Mouse (Mus musculus) MEL (cell line): ENCODE measurements around the gene Cbx4. TPM values are rescaled to one million over a fixed set of nuclear protein-coding genes. Genes with fewer than 3 reads are reported as not detected.

Source experiments
- DNase-seq: peaks from one replicate; pipeline ENCODE4 v3.0.0; 2011; ENCODE audit warnings: low read depth, low spot score
- H3K27ac ChIP-seq: 2 replicates; pipeline ENCODE4 v1.5.1; 2012; ENCODE audit warnings: low read depth, mild to moderate bottlenecking, control low read depth, low read length, moderate library complexity; ENCODE audit not compliant: control insufficient read depth
- H3K27me3 ChIP-seq, 2 experiments: fragments of 150-350 bp in 1 of 2; sonication (generic) in 1 of 2; 2 replicates each; pipeline ENCODE4 v1.6.1; 2012; ENCODE audit warnings: low read length in 2 of 2, mild to moderate bottlenecking in 2 of 2, improper control_type of control experiment in 1 of 2, moderate library complexity in 1 of 2; ENCODE audit not compliant: insufficient read depth in 2 of 2, control insufficient read depth in 1 of 2
- H3K36me3 ChIP-seq, 2 experiments: 2 replicates each; pipeline ENCODE4 v1.6.1; 2012 to 2014; ENCODE audit warnings: low read length in 2 of 2, improper control_type of control experiment in 1 of 2, inconsistent platforms in 1 of 2, mild to moderate bottlenecking in 1 of 2; ENCODE audit not compliant: insufficient read depth in 2 of 2, control insufficient read depth in 1 of 2
- H3K4me1 ChIP-seq, 2 experiments: fragments of 150-350 bp in 1 of 2; sonication (generic) in 1 of 2; 2 replicates each; pipeline ENCODE4 v1.6.1; 2012; ENCODE audit warnings: low read length in 2 of 2, improper control_type of control experiment in 1 of 2, mild to moderate bottlenecking in 1 of 2; ENCODE audit not compliant: insufficient read depth in 2 of 2, control insufficient read depth in 1 of 2
- H3K4me3 ChIP-seq, 2 experiments: fragments of 150-350 bp in 1 of 2; sonication (generic) in 1 of 2; 2 replicates each; pipeline ENCODE4 v1.5.1; 2012; ENCODE audit warnings: low read depth in 2 of 2, low read length in 2 of 2, mild to moderate bottlenecking in 2 of 2, moderate library complexity in 2 of 2, control low read depth in 1 of 2, improper control_type of control experiment in 1 of 2; ENCODE audit not compliant: control insufficient read depth in 1 of 2, insufficient read depth in 1 of 2
- H3K79me2 ChIP-seq: 2 replicates; pipeline ENCODE4 v1.6.1; 2012; ENCODE audit warnings: mild to moderate bottlenecking, low read length, moderate library complexity; ENCODE audit not compliant: control insufficient read depth, poor library complexity, insufficient read depth
- H3K9ac ChIP-seq: 2 replicates; pipeline ENCODE4 v1.6.1; 2012; ENCODE audit warnings: low read depth, mild to moderate bottlenecking, control low read depth, low read length, moderate library complexity; ENCODE audit not compliant: control insufficient read depth, poor library complexity, severe bottlenecking
- H3K9me3 ChIP-seq: fragments of 150-350 bp; sonication (generic); replicated peaks from 2 replicates; pipeline ENCODE4 v1.6.1; 2012; ENCODE audit warnings: mild to moderate bottlenecking, low read length, improper control_type of control experiment, moderate library complexity; ENCODE audit not compliant: insufficient read depth
- BHLHE40 ChIP-seq: IDR thresholded peaks from 2 replicates; pipeline ENCODE4 v1.6.1; 2012; ENCODE audit warnings: low read depth, mild to moderate bottlenecking, inconsistent platforms, low read length, improper control_type of control experiment, borderline replicate concordance
- ETS1 ChIP-seq: IDR thresholded peaks from 2 replicates; pipeline ENCODE4 v1.6.1; 2012; ENCODE audit warnings: low read depth, mild to moderate bottlenecking, inconsistent platforms, low read length, improper control_type of control experiment, moderate library complexity
- JUND ChIP-seq: IDR thresholded peaks from 2 replicates; pipeline ENCODE4 v1.6.1; 2011; ENCODE audit warnings: low read depth, mild to moderate bottlenecking, improper control_type of control experiment, low read length
- MAZ ChIP-seq: IDR thresholded peaks from 2 replicates; pipeline ENCODE4 v1.6.1; 2012; ENCODE audit warnings: low read depth, mild to moderate bottlenecking, inconsistent platforms, low read length, improper control_type of control experiment
- MEF2A ChIP-seq: IDR thresholded peaks from 2 replicates; pipeline ENCODE4 v1.6.1; 2014; ENCODE audit warnings: low read depth, mild to moderate bottlenecking, inconsistent platforms, low read length, improper control_type of control experiment; ENCODE audit not compliant: poor library complexity, insufficient replicate concordance, severe bottlenecking; ENCODE audit errors: extremely low read depth
- MXI1 ChIP-seq: IDR thresholded peaks from 2 replicates; pipeline ENCODE4 v1.6.1; 2011; ENCODE audit warnings: mild to moderate bottlenecking, low read depth, low read length, improper control_type of control experiment
- NRF1 ChIP-seq: IDR thresholded peaks from 2 replicates; pipeline ENCODE4 v1.6.1; 2014; ENCODE audit warnings: low read depth, mild to moderate bottlenecking, inconsistent platforms, low read length, improper control_type of control experiment, moderate library complexity; ENCODE audit not compliant: poor library complexity, insufficient read depth, severe bottlenecking
- RCOR1 ChIP-seq: IDR thresholded peaks from 2 replicates; pipeline ENCODE4 v1.6.1; 2012; ENCODE audit warnings: low read depth, mild to moderate bottlenecking, inconsistent platforms, low read length, improper control_type of control experiment
- TAL1 ChIP-seq: IDR thresholded peaks from 2 replicates; pipeline ENCODE4 v1.6.1; 2012; ENCODE audit warnings: mild to moderate bottlenecking, inconsistent platforms, low read length, moderate library complexity, mixed read lengths
- TBP ChIP-seq: IDR thresholded peaks from 2 replicates; pipeline ENCODE4 v1.8.0; 2011; ENCODE audit warnings: low read depth, low read length, improper control_type of control experiment
- USF2 ChIP-seq, 2 experiments: IDR thresholded peaks; 2 replicates each; pipeline ENCODE4 v1.6.1; 2011 to 2012; ENCODE audit warnings: improper control_type of control experiment in 2 of 2, low read length in 2 of 2, borderline replicate concordance in 1 of 2, inconsistent platforms in 1 of 2, low read depth in 1 of 2, mild to moderate bottlenecking in 1 of 2; ENCODE audit not compliant: insufficient read depth in 1 of 2
- ZC3H11A ChIP-seq: IDR thresholded peaks from 2 replicates; pipeline ENCODE4 v1.6.1; 2012; ENCODE audit warnings: low read depth, mild to moderate bottlenecking, inconsistent platforms, low read length, improper control_type of control experiment
- ZKSCAN1 ChIP-seq: IDR thresholded peaks from 2 replicates; pipeline ENCODE4 v1.6.1; 2012; ENCODE audit warnings: low read depth, mild to moderate bottlenecking, inconsistent platforms, low read length, improper control_type of control experiment, moderate library complexity
- polyA plus RNA-seq, 2 experiments: library from polyadenylated mRNA; stranded (reverse) in 1 of 2; unstranded in 1 of 2; fragments of >175 nt in 1 of 2; fragments of >200 nt in 1 of 2; gene quantifications; 2 replicates each; pipeline versions ENCODE4 v1.2.1 to v1.2.4; 2012; ENCODE audit warnings: low replicate concordance in 2 of 2, low read depth in 1 of 2; ENCODE audit not compliant: insufficient read length in 2 of 2, insufficient read depth in 1 of 2, missing spikeins in 1 of 2
- total RNA-seq: library from RNA; depleted of rRNA; stranded (reverse); fragments of 300-350 nt; gene quantifications from 2 replicates; pipeline ENCODE4 v1.2.3, GENCODE M21; 2012

Gene Cbx4
- total and polyA plus RNA-seq, 3 experiments: 8.0 to 22.6 TPM; not detected in 1

- H3K9me3 ChIP-seq: no peaks in the 10 kb centered on the region
- H3K79me2 ChIP-seq: peaks cover 4% of the 10 kb centered on the region
- TF ChIP-seq BHLHE40: no peak
- TF ChIP-seq MEF2A: no peak
- TF ChIP-seq ZKSCAN1: no peak
- TF ChIP-seq RCOR1: no peak
- no peak for TF ChIP-seq TBP
- TF ChIP-seq NRF1: no peak
- TF ChIP-seq ZC3H11A: no peak
- H3K4me1 ChIP-seq: peaks cover 0 to 10% of the 10 kb centered on the region in 2 experiments; a peak in 3 of 4 replicates
- H3K27me3 ChIP-seq: no peaks in the 10 kb centered on the region
- no peak overlapping the region for H3K4me3 ChIP-seq
- no peak overlapping the region for H3K9ac ChIP-seq
- peaks cover 0 to 9% of the 10 kb centered on the region in 2 experiments; a peak in 2 of 4 replicates for H3K36me3 ChIP-seq
- no peak for DNase-seq
- H3K27ac ChIP-seq: no peak overlapping the region
Observed at GRCm38 (mm10) chr11:119038744-119039484, 47.1 kb downstream of the Cbx4 start.

DNA sequence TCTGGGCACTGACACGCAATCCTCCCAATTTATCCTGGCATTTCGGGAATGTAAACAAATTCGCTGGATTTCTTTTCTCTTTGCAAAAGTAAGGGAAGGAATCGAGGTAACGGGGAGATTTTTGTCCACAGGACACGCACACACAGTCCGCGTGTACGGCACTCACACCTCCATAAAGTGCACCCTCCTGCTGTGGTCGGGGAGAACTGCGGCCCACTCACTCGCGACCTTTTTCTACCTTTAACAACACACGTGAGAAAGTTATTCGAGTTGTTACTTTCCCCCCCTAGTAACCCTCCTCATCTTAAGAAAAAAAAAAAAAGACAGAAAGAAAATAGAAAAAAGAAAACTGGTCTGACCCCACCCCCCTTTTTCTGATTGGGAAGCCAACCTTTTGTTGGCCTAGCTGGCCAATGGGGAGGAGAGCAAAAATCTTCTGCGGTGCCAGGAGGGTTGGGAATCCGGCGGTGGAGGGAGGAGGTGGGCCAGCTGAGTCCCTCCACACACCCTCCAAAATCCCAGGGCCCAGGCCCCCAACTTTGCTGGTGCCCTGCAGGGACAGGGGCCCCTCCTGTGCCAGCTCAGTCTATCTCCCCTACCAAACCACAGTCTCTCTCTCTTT lies 48.1 kb downstream of the Cbx4 start:
- Histone ChIP-seq H3K27ac (no peak overlapping the region), H3K4me1 (peaks cover 0 to 10% of the 10 kb centered on the region in 2 experiments; a peak in 3 of 4 replicates), H3K4me3 (no peak overlapping the region), H3K36me3 (peaks cover 0 to 9% of the 10 kb centered on the region in 2 experiments; a peak in 2 of 4 replicates), H3K9me3 (no peaks in the 10 kb centered on the region), H3K79me2 (peaks cover 4% of the 10 kb centered on the region), H3K27me3 (no peaks in the 10 kb centered on the region), H3K9ac (no peak overlapping the region)
- TF ChIP-seq ETS1: no peak
- no peak for TF ChIP-seq USF2 (IDR thresholded peaks at IDR 0.05; ENCODE audit: borderline replicate concordance in 1 of 2, insufficient read depth in 1 of 2, low read depth in 1 of 2, low read length in 2 of 2)
- no peak for TF ChIP-seq TBP
- no peak for TF ChIP-seq BHLHE40
- no peak for TF ChIP-seq ZKSCAN1
- TF ChIP-seq TAL1: no peak
- TF ChIP-seq MXI1: no peak
- TF ChIP-seq JUND: no peak
- TF ChIP-seq MAZ: no peak
- DNase-seq: no peak
